8 mouse cellular contexts compared by ENCODE assay signal in genomic region chr3:65929304-65929783, GRCm38 (mm10). TPM values are rescaled to one million over a fixed set of nuclear protein-coding genes. Genes with fewer than 3 reads are reported as not detected.
A peak's percentile ranks its signal among the peaks of the same experiment; 100 is the strongest.
DNase-seq lines count a peak whose midpoint lies in the region; ATAC-seq and TF ChIP-seq lines count a peak whose summit lies in the region.

No protein-coding gene starts in this region.

- WGBS in bone marrow, adult 2 months: 8% methylated on average over 10 of the region's 10 CpGs
- 2% methylated on average over 10 of the region's 10 CpGs for WGBS in forebrain, embryonic 12.5 days
- whole genome bisulfite sequencing in heart, embryonic 16.5 days: 4% methylated on average over 10 of the region's 10 CpGs
- WGBS in liver, embryonic 15.5 days (ENCODE audit: insufficient replicate concordance): 9% methylated on average over 10 of the region's 10 CpGs
- WGBS in neural tube, embryonic 11.5 days: 2% methylated on average over 10 of the region's 10 CpGs

- peak overlapping the region; percentile 55 for H3K27ac ChIP-seq in bone marrow, adult 2 months (ENCODE audit: control insufficient read depth, insufficient read depth, low read depth, low read length, poor library complexity)
- H3K27ac ChIP-seq in forebrain, embryonic 12.5 days: peak overlapping the region; percentile 71
- 0 out of 2 replicates have a peak overlapping the region, but pooled peaks have one; percentile 45 for H3K27ac ChIP-seq in heart, embryonic 16.5 days (ENCODE audit: low read length)
- H3K27ac ChIP-seq in liver, embryonic 15.5 days (replicated peaks): no peak overlapping the region; the same call in 1 of the 2 replicates
- H3K27ac ChIP-seq in neural tube, embryonic 11.5 days (ENCODE audit: low read depth, low read length): peak overlapping the region; percentile 58
- H3K27ac ChIP-seq in testis, adult 2 months (ENCODE audit: control insufficient read depth, insufficient read depth, low read depth, low read length): no peak overlapping the region; the same call in 1 of the 2 replicates

- peak; percentile 84 to 89 for DNase-seq in kidney, postnatal 25 days
- DNase-seq in neural tube, embryonic 11.5 days (ENCODE audit: low spot score): peak; percentile 84

- peak overlapping the region; percentile 39 for H3K4me2 ChIP-seq in forebrain, embryonic 12.5 days
- H3K4me2 ChIP-seq in heart, embryonic 16.5 days (ENCODE audit: low read depth, low read length): peak overlapping the region; percentile 65
- peak overlapping the region; percentile 48 for H3K4me2 ChIP-seq in liver, embryonic 15.5 days
- H3K4me2 ChIP-seq in neural tube, embryonic 11.5 days (ENCODE audit: low read depth): peak overlapping the region; percentile 36

- H3K9ac ChIP-seq in forebrain, embryonic 12.5 days: no peak overlapping the region
- H3K9ac ChIP-seq in heart, embryonic 16.5 days (ENCODE audit: low read length): peak overlapping the region; percentile 67
- no peak overlapping the region for H3K9ac ChIP-seq in liver, embryonic 15.5 days
- H3K9ac ChIP-seq in neural tube, embryonic 11.5 days (ENCODE audit: low read length): 0 out of 2 replicates have a peak overlapping the region, but pooled peaks have one; percentile 9

- peak overlapping the region; percentile 5 for H3ac ChIP-seq in C2C12 (ENCODE audit: control insufficient read depth, insufficient read length, low read depth)

- H3K4me3 ChIP-seq in C2C12 (ENCODE audit: insufficient read depth, poor library complexity, severe bottlenecking): no peak overlapping the region
- H3K4me3 ChIP-seq in bone marrow, adult 2 months (replicated peaks; ENCODE audit: control insufficient read depth, low read depth, low read length): peak overlapping the region; percentile 7
- H3K4me3 ChIP-seq in forebrain, embryonic 12.5 days (replicated peaks): peak overlapping the region; percentile 14; the same call in 1 of the 2 replicates
- H3K4me3 ChIP-seq in heart, embryonic 16.5 days (ENCODE audit: low read length): peak overlapping the region; percentile 36
- no peak overlapping the region; the same call in 1 of the 2 replicates for H3K4me3 ChIP-seq in liver, embryonic 15.5 days (replicated peaks)
- peak overlapping the region; percentile 15; the same call in 1 of the 2 replicates for H3K4me3 ChIP-seq in neural tube, embryonic 11.5 days (ENCODE audit: low read depth, low read length)
- H3K4me3 ChIP-seq in testis, adult 2 months (ENCODE audit: control insufficient read depth, low read depth, low read length): peak overlapping the region; percentile 60

- H3K9me3 ChIP-seq in forebrain, embryonic 12.5 days: no peaks in the 10 kb centered on the region
- no peaks in the 10 kb centered on the region for H3K9me3 ChIP-seq in heart, embryonic 16.5 days (replicated peaks; ENCODE audit: control insufficient read depth, low read length)
- no peaks in the 10 kb centered on the region for H3K9me3 ChIP-seq in liver, embryonic 15.5 days (replicated peaks)
- H3K9me3 ChIP-seq in neural tube, embryonic 11.5 days (ENCODE audit: control insufficient read depth, low read length): no peaks in the 10 kb centered on the region

- no peak for TF ChIP-seq POLR2A in bone marrow, adult 2 months (IDR thresholded peaks at IDR 0.05; ENCODE audit: borderline replicate concordance, control insufficient read depth, low read depth, low read length)
- TF ChIP-seq POLR2A in testis, adult 2 months (IDR thresholded peaks at IDR 0.05; ENCODE audit: control insufficient read depth, low read depth, low read length): no peak; the same call in 1 of the 2 replicates

- peaks cover 6% of the 10 kb centered on the region for H3K79me3 ChIP-seq in C2C12 (ENCODE audit: low read depth)

- ATAC-seq in forebrain, embryonic 12.5 days (ENCODE audit: low FRiP score): peak; percentile 87
- ATAC-seq in heart, embryonic 16.5 days (replicated peaks; ENCODE audit: extremely low read depth, insufficient read depth, low FRiP score): peak; percentile 77; the same call in 1 of the 2 replicates
- peak; percentile 65 for ATAC-seq in liver, embryonic 15.5 days (ENCODE audit: insufficient read depth)
- peak; percentile 80 for ATAC-seq in neural tube, embryonic 11.5 days (ENCODE audit: insufficient read depth, low FRiP score, low TSS enrichment)

- no peaks in the 10 kb centered on the region for H3K36me3 ChIP-seq in C2C12 (ENCODE audit: control insufficient read depth, insufficient read depth)
- no peaks in the 10 kb centered on the region for H3K36me3 ChIP-seq in forebrain, embryonic 12.5 days (replicated peaks)
- no peaks in the 10 kb centered on the region for H3K36me3 ChIP-seq in heart, embryonic 16.5 days (ENCODE audit: control insufficient read depth, insufficient read depth)
- no peaks in the 10 kb centered on the region for H3K36me3 ChIP-seq in liver, embryonic 15.5 days (replicated peaks)
- no peaks in the 10 kb centered on the region for H3K36me3 ChIP-seq in neural tube, embryonic 11.5 days (ENCODE audit: control insufficient read depth, insufficient read depth, low read length)
- H3K36me3 ChIP-seq in testis, adult 2 months (ENCODE audit: control insufficient read depth, insufficient read depth, low read length): no peaks in the 10 kb centered on the region

- peaks cover 5% of the 10 kb centered on the region; the same call in 1 of the 2 replicates for H3K4me1 ChIP-seq in bone marrow, adult 2 months (ENCODE audit: control insufficient read depth, insufficient read depth, low read length)
- peaks cover 17% of the 10 kb centered on the region for H3K4me1 ChIP-seq in forebrain, embryonic 12.5 days
- H3K4me1 ChIP-seq in heart, embryonic 16.5 days (ENCODE audit: control insufficient read depth, insufficient read depth, low read length): peaks cover 25% of the 10 kb centered on the region
- peaks cover 23% of the 10 kb centered on the region for H3K4me1 ChIP-seq in liver, embryonic 15.5 days (replicated peaks)
- H3K4me1 ChIP-seq in neural tube, embryonic 11.5 days (ENCODE audit: control insufficient read depth, insufficient read depth, low read length): peaks cover 6% of the 10 kb centered on the region; the same call in 1 of the 2 replicates
- H3K4me1 ChIP-seq in testis, adult 2 months (ENCODE audit: control insufficient read depth, insufficient read depth, low read length): peaks cover 2% of the 10 kb centered on the region; the same call in 1 of the 2 replicates

- no peaks in the 10 kb centered on the region for H3K27me3 ChIP-seq in C2C12 (ENCODE audit: control insufficient read depth, insufficient read depth, insufficient read length)
- H3K27me3 ChIP-seq in forebrain, embryonic 12.5 days: no peaks in the 10 kb centered on the region; the same call in 1 of the 2 replicates
- H3K27me3 ChIP-seq in heart, embryonic 16.5 days (ENCODE audit: control insufficient read depth, insufficient read depth, low read length): no peaks in the 10 kb centered on the region
- H3K27me3 ChIP-seq in liver, embryonic 15.5 days: no peaks in the 10 kb centered on the region
- H3K27me3 ChIP-seq in neural tube, embryonic 11.5 days (ENCODE audit: control insufficient read depth, insufficient read depth, low read length): no peaks in the 10 kb centered on the region; the same call in 1 of the 2 replicates
- no peaks in the 10 kb centered on the region for H3K27me3 ChIP-seq in testis, adult 2 months (ENCODE audit: control insufficient read depth, insufficient read depth, low read length)

- peaks cover 9% of the 10 kb centered on the region for H3K79me2 ChIP-seq in C2C12 (ENCODE audit: control insufficient read depth, insufficient read depth)

- TF ChIP-seq CTCF in C2C12 (IDR thresholded peaks at IDR 0.05; ENCODE audit: control insufficient read depth, insufficient read depth, insufficient read length): peak; percentile 57
- TF ChIP-seq CTCF in bone marrow, adult 2 months (IDR thresholded peaks at IDR 0.05; ENCODE audit: control insufficient read depth, insufficient read depth, low read length): peak; percentile 85
- TF ChIP-seq CTCF in testis, adult 2 months (IDR thresholded peaks at IDR 0.05; ENCODE audit: control insufficient read depth, insufficient read depth, insufficient replicate concordance, low read depth, low read length): peak; percentile 67; the same call in 1 of the 2 replicates

TF ChIP-seq in C2C12, 6 proteins besides CTCF, POLR2A, EP300 and RAD21:
- TF ChIP-seq CEBPB (IDR thresholded peaks at IDR 0.05; ENCODE audit: low read depth) (peak; percentile 58), MYOD1 (IDR thresholded peaks at IDR 0.05; ENCODE audit: control insufficient read depth, insufficient read length, low read depth) (no peak), MAX (IDR thresholded peaks at IDR 0.05) (peak; percentile 81), MYOG (IDR thresholded peaks at IDR 0.05; ENCODE audit: control insufficient read depth, extremely low read depth, insufficient read length) (no peak), FOSL1 (IDR thresholded peaks at IDR 0.05; ENCODE audit: insufficient read depth, low read length, poor library complexity, severe bottlenecking) (no peak), USF1 (IDR thresholded peaks at IDR 0.05; ENCODE audit: low read depth) (no peak)
TF ChIP-seq in C2C12: peak in this region for 2.

RNA-seq across cellular contexts. Expression of gene Ccnl1, which starts 28.7 kb away (rescaled TPM):
- 12.5 TPM for polyA plus RNA-seq in C2C12 (2012; fragmentation: generic; extraction: Trizol)
- 97.4 and 133 TPM in 2 replicates for polyA plus RNA-seq in bone marrow, adult 2 months (2011; ENCODE audit: insufficient read depth, insufficient read length, low replicate concordance, missing spikeins)
- 126 and 139 TPM in 2 replicates for polyA plus RNA-seq in forebrain, embryonic 12.5 days (2016; fragmentation: Nextera tagmentation; extraction: Ambion mirVana)
- polyA plus RNA-seq in heart, embryonic 16.5 days (2015; fragmentation: Nextera tagmentation; extraction: Ambion mirVana): 68.2 and 70.6 TPM in 2 replicates
- 45.2 and 48.0 TPM in 2 replicates for polyA plus RNA-seq in liver, embryonic 15.5 days (2015; fragmentation: Nextera tagmentation; extraction: Ambion mirVana)
- 126 and 128 TPM in 2 replicates for polyA plus RNA-seq in neural tube, embryonic 11.5 days (2014; fragmentation: Nextera tagmentation; extraction: Ambion mirVana)
- 30.3 and 30.5 TPM in 2 replicates for polyA plus RNA-seq in testis, adult 2 months (2012; rRNA removed)

Comparison
In these comparisons a context has a peak if more than half of its experiments do, and no peak if none do; other contexts are left out.
1. H3K4me3 ChIP-seq: peak in bone marrow, adult 2 months (single experiment), forebrain, embryonic 12.5 days (single experiment), heart, embryonic 16.5 days (single experiment), neural tube, embryonic 11.5 days (single experiment) and testis, adult 2 months (single experiment); none in C2C12 (single experiment) and liver, embryonic 15.5 days (single experiment).
2. H3K27ac ChIP-seq: peak in bone marrow, adult 2 months (single experiment), forebrain, embryonic 12.5 days (single experiment), heart, embryonic 16.5 days (single experiment) and neural tube, embryonic 11.5 days (single experiment); none in liver, embryonic 15.5 days (single experiment) and testis, adult 2 months (single experiment).
3. H3K9ac ChIP-seq: peak in heart, embryonic 16.5 days (single experiment) and neural tube, embryonic 11.5 days (single experiment); none in forebrain, embryonic 12.5 days (single experiment) and liver, embryonic 15.5 days (single experiment).
4. Peak in every context shown above with its lines, with median percentiles within 50 percentile points of each other: CTCF ChIP-seq, ATAC-seq and H3K4me2 ChIP-seq.